Mouse (Mus musculus): ENCODE results near the gene Smarcd2.

Smarcd2 gene

GRCm38 (mm10) chr11:106246834-106247233, 25.9 kb downstream of the Smarcd2 start:
- WGBS: 92% methylated on average over 1 of the region's 1 CpGs

GRCm38 (mm10) chr11:106233978-106234377, 38.8 kb downstream of the Smarcd2 start:
- WGBS: 78% methylated on average over 8 of the region's 8 CpGs

- 85% methylated on average over 3 of the region's 3 CpGs for WGBS
These were observed 52.2 kb downstream of the Smarcd2 start for GRCm38 (mm10) chr11:106220603-106221002.

GRCm38 (mm10) chr11:106216730-106217490, 55.9 kb downstream of the Smarcd2 start, which contains the start of gene Ddx42:
Ddx42 (plus strand) TSS chr11:106216926.
- under 1% methylated on average over 70 of the region's 70 CpGs for WGBS

- WGBS: under 1% methylated on average over 46 of the region's 46 CpGs
These were observed 56.6 kb downstream of the Smarcd2 start, which contains the start of gene Ccdc47 for GRCm38 (mm10) chr11:106215927-106216729. Ccdc47 (minus strand) TSS chr11:106216344.

- 14% methylated on average over 7 of the region's 7 CpGs for WGBS
These were observed 57.3 kb downstream of the Smarcd2 start for GRCm38 (mm10) chr11:106215450-106215859.

GRCm38 (mm10) chr11:106214856-106215255, 57.9 kb downstream of the Smarcd2 start:
- WGBS: 87% methylated on average over 5 of the region's 5 CpGs
